Mouse (Mus musculus): ENCODE measurements around the gene Magi1. TPM values are rescaled to one million over a fixed set of nuclear protein-coding genes. Genes with fewer than 3 reads are reported as not detected.

The Magi1 gene
- total and polyA plus RNA-seq, 3 experiments: 4.1 to 16.5 (median 14.0) TPM

GRCm38 (mm10) chr6:93715181-93716180 lies 568.2 kb downstream of the Magi1 start:
- Histone ChIP-seq H3K36me3 (ENCODE audit: control insufficient read depth, insufficient read depth, low read length) (no peaks in the 10 kb centered on the region), H3K27me3 (ENCODE audit: control insufficient read depth, insufficient read depth, low read length) (no peaks in the 10 kb centered on the region), H3K4me1 (ENCODE audit: control insufficient read depth, insufficient read depth, low read length) (no peaks in the 10 kb centered on the region; the same call in 1 of the 2 replicates), H3K79me2 (replicated peaks; ENCODE audit: control insufficient read depth, insufficient read depth, low read length) (no peaks in the 10 kb centered on the region), H3K4me3 (no peak overlapping the region), H3K9ac (ENCODE audit: low read depth, low read length) (no peak overlapping the region), H3K27ac (no peak overlapping the region)
- 45% methylated on average over 24 of the region's 24 CpGs for WGBS
- no peak for DNase-seq
- intact Hi-C loops (cut with DNase I): no loop called here
- TF ChIP-seq CTCF (IDR thresholded peaks at IDR 0.05) (no peak), POLR2A (IDR thresholded peaks at IDR 0.05; ENCODE audit: insufficient read depth, low read depth, low read length) (no peak), EP300 (IDR thresholded peaks at IDR 0.05; ENCODE audit: insufficient read depth, low read depth, low read length) (no peak)

GRCm38 (mm10) chr6:93704350-93704749 lies 579.4 kb downstream of the Magi1 start:
- WGBS: 88% methylated on average over 5 of the region's 5 CpGs
- no peak for DNase-seq
- Histone ChIP-seq H3K9ac (ENCODE audit: low read depth, low read length) (no peak overlapping the region), H3K36me3 (ENCODE audit: control insufficient read depth, insufficient read depth, low read length) (no peaks in the 10 kb centered on the region), H3K4me3 (no peak overlapping the region), H3K79me2 (replicated peaks; ENCODE audit: control insufficient read depth, insufficient read depth, low read length) (no peaks in the 10 kb centered on the region), H3K27me3 (ENCODE audit: control insufficient read depth, insufficient read depth, low read length) (no peaks in the 10 kb centered on the region), H3K27ac (no peak overlapping the region), H3K4me1 (ENCODE audit: control insufficient read depth, insufficient read depth, low read length) (no peaks in the 10 kb centered on the region)
- TF ChIP-seq EP300 (IDR thresholded peaks at IDR 0.05; ENCODE audit: insufficient read depth, low read depth, low read length): no peak
- no peak for TF ChIP-seq CTCF (IDR thresholded peaks at IDR 0.05)
- TF ChIP-seq POLR2A (IDR thresholded peaks at IDR 0.05; ENCODE audit: insufficient read depth, low read depth, low read length): no peak
- intact Hi-C loops (cut with DNase I): no loop called here

GRCm38 (mm10) chr6:93699436-93699835 lies 584.3 kb downstream of the Magi1 start:
- no peak overlapping the region for H3K9ac ChIP-seq (ENCODE audit: low read depth, low read length)
- no peaks in the 10 kb centered on the region for H3K27me3 ChIP-seq (ENCODE audit: control insufficient read depth, insufficient read depth, low read length)
- no peak overlapping the region for H3K4me3 ChIP-seq
- 81% methylated on average over 13 of the region's 13 CpGs for WGBS
- no peaks in the 10 kb centered on the region for H3K4me1 ChIP-seq (ENCODE audit: control insufficient read depth, insufficient read depth, low read length)
- intact Hi-C loops (cut with DNase I): no loop called here
- no peaks in the 10 kb centered on the region for H3K79me2 ChIP-seq (replicated peaks; ENCODE audit: control insufficient read depth, insufficient read depth, low read length)
- TF ChIP-seq EP300 (IDR thresholded peaks at IDR 0.05; ENCODE audit: insufficient read depth, low read depth, low read length) (no peak), POLR2A (IDR thresholded peaks at IDR 0.05; ENCODE audit: insufficient read depth, low read depth, low read length) (no peak), CTCF (IDR thresholded peaks at IDR 0.05) (no peak)
- H3K27ac ChIP-seq: no peak overlapping the region
- H3K36me3 ChIP-seq (ENCODE audit: control insufficient read depth, insufficient read depth, low read length): no peaks in the 10 kb centered on the region
- DNase-seq: no peak

- no peak for DNase-seq
- Histone ChIP-seq H3K27ac (no peak overlapping the region), H3K9ac (ENCODE audit: low read depth, low read length) (no peak overlapping the region), H3K79me2 (replicated peaks; ENCODE audit: control insufficient read depth, insufficient read depth, low read length) (no peaks in the 10 kb centered on the region), H3K27me3 (ENCODE audit: control insufficient read depth, insufficient read depth, low read length) (no peaks in the 10 kb centered on the region), H3K4me1 (ENCODE audit: control insufficient read depth, insufficient read depth, low read length) (no peaks in the 10 kb centered on the region), H3K4me3 (no peak overlapping the region), H3K36me3 (ENCODE audit: control insufficient read depth, insufficient read depth, low read length) (no peaks in the 10 kb centered on the region)
- TF ChIP-seq CTCF (IDR thresholded peaks at IDR 0.05) (no peak), EP300 (IDR thresholded peaks at IDR 0.05; ENCODE audit: insufficient read depth, low read depth, low read length) (no peak), POLR2A (IDR thresholded peaks at IDR 0.05; ENCODE audit: insufficient read depth, low read depth, low read length) (no peak)
- intact Hi-C loops (cut with DNase I): no loop called here
- 78% methylated on average over 5 of the region's 5 CpGs for WGBS
Measured at GRCm38 (mm10) chr6:93697956-93698355, 585.8 kb downstream of the Magi1 start.

GRCm38 (mm10) chr6:93678766-93679165 lies 605.0 kb downstream of the Magi1 start:
- no peak for DNase-seq
- 80% methylated on average over 17 of the region's 17 CpGs for WGBS
- Histone ChIP-seq H3K27ac (no peak overlapping the region), H3K27me3 (ENCODE audit: control insufficient read depth, insufficient read depth, low read length) (no peaks in the 10 kb centered on the region), H3K9ac (ENCODE audit: low read depth, low read length) (no peak overlapping the region), H3K79me2 (replicated peaks; ENCODE audit: control insufficient read depth, insufficient read depth, low read length) (no peaks in the 10 kb centered on the region), H3K4me1 (ENCODE audit: control insufficient read depth, insufficient read depth, low read length) (no peaks in the 10 kb centered on the region; the same call in 1 of the 2 replicates), H3K36me3 (ENCODE audit: control insufficient read depth, insufficient read depth, low read length) (no peaks in the 10 kb centered on the region), H3K4me3 (no peak overlapping the region)
- intact Hi-C loops (cut with DNase I): no loop called here
- TF ChIP-seq EP300 (IDR thresholded peaks at IDR 0.05; ENCODE audit: insufficient read depth, low read depth, low read length) (no peak), POLR2A (IDR thresholded peaks at IDR 0.05; ENCODE audit: insufficient read depth, low read depth, low read length) (no peak), CTCF (IDR thresholded peaks at IDR 0.05) (no peak)

- DNase-seq: no peak
- TF ChIP-seq CTCF (IDR thresholded peaks at IDR 0.05): no peak
- no peak for TF ChIP-seq POLR2A (IDR thresholded peaks at IDR 0.05; ENCODE audit: insufficient read depth, low read depth, low read length)
- no peak for TF ChIP-seq EP300 (IDR thresholded peaks at IDR 0.05; ENCODE audit: insufficient read depth, low read depth, low read length)
- Histone ChIP-seq H3K4me3 (no peak overlapping the region), H3K27ac (no peak overlapping the region), H3K79me2 (replicated peaks; ENCODE audit: control insufficient read depth, insufficient read depth, low read length) (no peaks in the 10 kb centered on the region), H3K27me3 (ENCODE audit: control insufficient read depth, insufficient read depth, low read length) (no peaks in the 10 kb centered on the region), H3K9ac (ENCODE audit: low read depth, low read length) (no peak overlapping the region), H3K4me1 (ENCODE audit: control insufficient read depth, insufficient read depth, low read length) (no peaks in the 10 kb centered on the region), H3K36me3 (ENCODE audit: control insufficient read depth, insufficient read depth, low read length) (no peaks in the 10 kb centered on the region)
- intact Hi-C loops (cut with DNase I): no loop called here
- 85% methylated on average over 2 of the region's 2 CpGs for whole genome bisulfite sequencing
Measured at GRCm38 (mm10) chr6:93666731-93667130, 617.0 kb downstream of the Magi1 start.
